Mouse (Mus musculus): Measurements from ENCODE around the gene Gm49711.

- TF ChIP-seq MAFK (IDR thresholded peaks at IDR 0.05; ENCODE audit: insufficient read depth, low read depth, low read length): no peak
- TF ChIP-seq ZC3H11A (IDR thresholded peaks at IDR 0.05; ENCODE audit: borderline replicate concordance, low read depth, low read length): no peak
- TF ChIP-seq ZNF384 (IDR thresholded peaks at IDR 0.05; ENCODE audit: low read depth, low read length): no peak
Observed at GRCm38 (mm10) chr16:92056711-92057110, 1.4 kb upstream of the Gm49711 start.
